Mouse (Mus musculus) bone marrow, adult 2 months (tissue): ENCODE results near the gene Hoxb1. TPM values are rescaled to one million over a fixed set of nuclear protein-coding genes. Genes with fewer than 3 reads are reported as not detected.

ENCODE experiments used
- H3K27ac ChIP-seq: fragments of 200-500 bp; 2 replicates; pipeline ENCODE4 v1.5.1; 2012; ENCODE audit warnings: low read depth, mild to moderate bottlenecking, control low read depth, inconsistent platforms, low read length; ENCODE audit not compliant: control insufficient read depth, poor library complexity, insufficient read depth
- H3K4me1 ChIP-seq: fragments of 200-500 bp; 2 replicates; pipeline ENCODE4 v1.6.1; 2011; ENCODE audit warnings: low read length; ENCODE audit not compliant: control insufficient read depth, insufficient read depth
- H3K4me3 ChIP-seq: fragments of 200-500 bp; replicated peaks from 2 replicates; pipeline ENCODE3; 2011; ENCODE audit warnings: mild to moderate bottlenecking, low read depth, low read length, control low read depth; ENCODE audit not compliant: control insufficient read depth
- CTCF ChIP-seq: fragments of 200-500 bp; IDR thresholded peaks from 2 replicates; pipeline ENCODE4 v1.5.1; 2011; ENCODE audit warnings: low read length, control low read depth; ENCODE audit not compliant: control insufficient read depth, insufficient read depth
- POLR2A ChIP-seq: fragments of 200-500 bp; IDR thresholded peaks from 2 replicates; pipeline ENCODE4 v1.6.1; 2011; ENCODE audit warnings: low read depth, mild to moderate bottlenecking, control low read depth, low read length, borderline replicate concordance; ENCODE audit not compliant: control insufficient read depth
- WGBS: fragments of 180-500 bp; shearing (Covaris S2); methylation state at CpG from one replicate; pipeline ENCODE4 v1.1.7; 2018; 5-methylcytosine and 5-hydroxymethylcytosine counted together
- polyA plus RNA-seq: library from polyadenylated mRNA; stranded (reverse); fragments of >200 nt; gene quantifications from 2 replicates; pipeline ENCODE4 v1.2.4, GENCODE M21; 2011; ENCODE audit warnings: low replicate concordance; ENCODE audit not compliant: missing spikeins, insufficient read depth, insufficient read length

The Hoxb1 gene
- polyA plus RNA-seq, 1 experiment, result not detected

GRCm38 (mm10) chr11:96337026-96337425 is 28.5 kb upstream of the Hoxb1 start:
- no peaks in the 10 kb centered on the region; the same call in 1 of the 2 replicates for H3K4me1 ChIP-seq
- no peak for TF ChIP-seq POLR2A
- no peak for TF ChIP-seq CTCF
- H3K4me3 ChIP-seq, result no peak overlapping the region
- 74% methylated on average over 6 of the region's 6 CpGs for WGBS
- no peak overlapping the region for H3K27ac ChIP-seq

- WGBS, result 78% methylated on average over 7 of the region's 7 CpGs
- TF ChIP-seq POLR2A (no peak), CTCF (no peak)
- H3K27ac ChIP-seq, result no peak overlapping the region
- no peaks in the 10 kb centered on the region; the same call in 1 of the 2 replicates for H3K4me1 ChIP-seq
- no peak overlapping the region for H3K4me3 ChIP-seq
Observed at GRCm38 (mm10) chr11:96338957-96339855, 26.3 kb upstream of the Hoxb1 start.

- Histone ChIP-seq H3K27ac (no peak overlapping the region), H3K4me3 (no peak overlapping the region), H3K4me1 (no peaks in the 10 kb centered on the region; the same call in 1 of the 2 replicates)
- no peak for TF ChIP-seq POLR2A
- no peak for TF ChIP-seq CTCF
- WGBS, result 4% methylated on average over 35 of the region's 36 CpGs
Observed at GRCm38 (mm10) chr11:96340698-96341365, 24.7 kb upstream of the Hoxb1 start.

GRCm38 (mm10) chr11:96341701-96342575 is 23.6 kb upstream of the Hoxb1 start:
- WGBS, result 79% methylated on average over 40 of the region's 40 CpGs
- no peak overlapping the region for H3K4me3 ChIP-seq
- TF ChIP-seq CTCF (no peak), POLR2A (peak; percentile 12; the same call in 1 of the 2 replicates)
- no peak overlapping the region for H3K27ac ChIP-seq
- no peaks in the 10 kb centered on the region for H3K4me1 ChIP-seq

GRCm38 (mm10) chr11:96342576-96342930 is 23.0 kb upstream of the Hoxb1 start:
- Histone ChIP-seq H3K4me3 (no peak overlapping the region), H3K4me1 (no peaks in the 10 kb centered on the region), H3K27ac (no peak overlapping the region)
- 63% methylated on average over 4 of the region's 4 CpGs for WGBS
- no peak for TF ChIP-seq POLR2A
- no peak for TF ChIP-seq CTCF

GRCm38 (mm10) chr11:96343206-96343745 is 22.3 kb upstream of the Hoxb1 start:
- Histone ChIP-seq H3K4me3 (no peak overlapping the region), H3K4me1 (no peaks in the 10 kb centered on the region), H3K27ac (no peak overlapping the region)
- TF ChIP-seq POLR2A, result no peak
- TF ChIP-seq CTCF, result no peak
- 83% methylated on average over 2 of the region's 2 CpGs for WGBS

GRCm38 (mm10) chr11:96344061-96344877 is 21.3 kb upstream of the Hoxb1 start:
- TF ChIP-seq POLR2A (no peak), CTCF (no peak)
- Histone ChIP-seq H3K4me3 (no peak overlapping the region), H3K4me1 (no peaks in the 10 kb centered on the region), H3K27ac (no peak overlapping the region)
- 85% methylated on average over 40 of the region's 40 CpGs for WGBS
